Mouse (Mus musculus): Measurements from ENCODE around the gene Rps6ka1. TPM values are rescaled to one million over a fixed set of nuclear protein-coding genes. Genes with fewer than 3 reads are reported as not detected.
A peak's percentile ranks its signal among the peaks of the same experiment; 100 is the strongest.

Gene Rps6ka1
- total and polyA plus RNA-seq, 2 experiments = 4.1 to 16.9 TPM

- Histone ChIP-seq H3K27me3 (ENCODE audit: control insufficient read depth, insufficient read depth, low read length) (no peaks in the 10 kb centered on the region), H3K27ac (replicated peaks; ENCODE audit: insufficient read depth, low read depth, low read length) (no peak overlapping the region), H3K79me2 (ENCODE audit: control insufficient read depth, insufficient read depth, low read length) (no peaks in the 10 kb centered on the region), H3K9ac (ENCODE audit: low read depth, low read length) (no peak overlapping the region), H3K36me3 (ENCODE audit: control insufficient read depth, insufficient read depth, low read length) (no peaks in the 10 kb centered on the region), H3K4me1 (ENCODE audit: control insufficient read depth, insufficient read depth, low read length) (no peaks in the 10 kb centered on the region), H3K4me3 (ENCODE audit: insufficient read depth, low read depth, low read length) (no peak overlapping the region)
- 97% methylated on average over 1 of the region's 1 CpGs for WGBS
- no peak for DNase-seq (ENCODE audit: extremely low read depth, low read depth, low spot score)
- TF ChIP-seq CTCF (IDR thresholded peaks at IDR 0.05; ENCODE audit: low read depth, low read length) (no peak), POLR2A (IDR thresholded peaks at IDR 0.05; ENCODE audit: extremely low read depth, insufficient read depth, low read length) (no peak)
These were observed 9.4 kb upstream of the Rps6ka1 start for GRCm38 (mm10) chr4:133896984-133897383.

GRCm38 (mm10) chr4:133896002-133896401, 8.4 kb upstream of the Rps6ka1 start:
- Histone ChIP-seq H3K27ac (replicated peaks; ENCODE audit: insufficient read depth, low read depth, low read length) (no peak overlapping the region), H3K27me3 (ENCODE audit: control insufficient read depth, insufficient read depth, low read length) (no peaks in the 10 kb centered on the region), H3K9ac (ENCODE audit: low read depth, low read length) (no peak overlapping the region), H3K36me3 (ENCODE audit: control insufficient read depth, insufficient read depth, low read length) (no peaks in the 10 kb centered on the region), H3K4me3 (ENCODE audit: insufficient read depth, low read depth, low read length) (no peak overlapping the region), H3K79me2 (ENCODE audit: control insufficient read depth, insufficient read depth, low read length) (no peaks in the 10 kb centered on the region), H3K4me1 (ENCODE audit: control insufficient read depth, insufficient read depth, low read length) (no peaks in the 10 kb centered on the region)
- no peak for DNase-seq (ENCODE audit: extremely low read depth, low read depth, low spot score)
- TF ChIP-seq POLR2A (IDR thresholded peaks at IDR 0.05; ENCODE audit: extremely low read depth, insufficient read depth, low read length) (no peak), CTCF (IDR thresholded peaks at IDR 0.05; ENCODE audit: low read depth, low read length) (no peak)
- 97% methylated on average over 3 of the region's 3 CpGs for WGBS

- H3K27ac ChIP-seq (replicated peaks; ENCODE audit: insufficient read depth, low read depth, low read length) = peak overlapping the region; percentile 40; the same call in 1 of the 2 replicates
- H3K4me1 ChIP-seq (ENCODE audit: control insufficient read depth, insufficient read depth, low read length) = peaks cover 18% of the 10 kb centered on the region
- WGBS = under 1% methylated on average over 31 of the region's 32 CpGs
- peak overlapping the region; percentile 90 for H3K4me3 ChIP-seq (ENCODE audit: insufficient read depth, low read depth, low read length)
- peak overlapping the region; percentile 87 for H3K9ac ChIP-seq (ENCODE audit: low read depth, low read length)
- peak; percentile 51 for DNase-seq (ENCODE audit: extremely low read depth, low read depth, low spot score)
- no peaks in the 10 kb centered on the region for H3K27me3 ChIP-seq (ENCODE audit: control insufficient read depth, insufficient read depth, low read length)
- H3K79me2 ChIP-seq (ENCODE audit: control insufficient read depth, insufficient read depth, low read length) = peaks cover 4% of the 10 kb centered on the region; the same call in 1 of the 2 replicates
- no peaks in the 10 kb centered on the region for H3K36me3 ChIP-seq (ENCODE audit: control insufficient read depth, insufficient read depth, low read length)
- TF ChIP-seq POLR2A (IDR thresholded peaks at IDR 0.05; ENCODE audit: extremely low read depth, insufficient read depth, low read length) (no peak), CTCF (IDR thresholded peaks at IDR 0.05; ENCODE audit: low read depth, low read length) (no peak)
These were observed 348 bp downstream of the Rps6ka1 start for GRCm38 (mm10) chr4:133887249-133887648.

GRCm38 (mm10) chr4:133885991-133886501, 1.6 kb downstream of the Rps6ka1 start:
- 38% methylated on average over 10 of the region's 10 CpGs for WGBS
- Histone ChIP-seq H3K36me3 (ENCODE audit: control insufficient read depth, insufficient read depth, low read length) (no peaks in the 10 kb centered on the region), H3K27ac (replicated peaks; ENCODE audit: insufficient read depth, low read depth, low read length) (peak overlapping the region; percentile 22), H3K27me3 (ENCODE audit: control insufficient read depth, insufficient read depth, low read length) (no peaks in the 10 kb centered on the region), H3K79me2 (ENCODE audit: control insufficient read depth, insufficient read depth, low read length) (peaks cover 4% of the 10 kb centered on the region; the same call in 1 of the 2 replicates), H3K4me1 (ENCODE audit: control insufficient read depth, insufficient read depth, low read length) (peaks cover 28% of the 10 kb centered on the region), H3K4me3 (ENCODE audit: insufficient read depth, low read depth, low read length) (peak overlapping the region; percentile 18; the same call in 1 of the 2 replicates), H3K9ac (ENCODE audit: low read depth, low read length) (0 out of 2 replicates have a peak overlapping the region, but pooled peaks have one; percentile 27)
- DNase-seq (ENCODE audit: extremely low read depth, low read depth, low spot score) = no peak
- TF ChIP-seq CTCF (IDR thresholded peaks at IDR 0.05; ENCODE audit: low read depth, low read length) (no peak), POLR2A (IDR thresholded peaks at IDR 0.05; ENCODE audit: extremely low read depth, insufficient read depth, low read length) (no peak)

GRCm38 (mm10) chr4:133885331-133885730, 2.3 kb downstream of the Rps6ka1 start:
- TF ChIP-seq POLR2A (IDR thresholded peaks at IDR 0.05; ENCODE audit: extremely low read depth, insufficient read depth, low read length) (no peak), CTCF (IDR thresholded peaks at IDR 0.05; ENCODE audit: low read depth, low read length) (no peak)
- H3K27ac ChIP-seq (replicated peaks; ENCODE audit: insufficient read depth, low read depth, low read length) = no peak overlapping the region
- H3K4me1 ChIP-seq (ENCODE audit: control insufficient read depth, insufficient read depth, low read length) = peaks cover 29% of the 10 kb centered on the region
- H3K79me2 ChIP-seq (ENCODE audit: control insufficient read depth, insufficient read depth, low read length) = peaks cover 4% of the 10 kb centered on the region; the same call in 1 of the 2 replicates
- 79% methylated on average over 4 of the region's 4 CpGs for WGBS
- H3K9ac ChIP-seq (ENCODE audit: low read depth, low read length) = no peak overlapping the region
- no peak for DNase-seq (ENCODE audit: extremely low read depth, low read depth, low spot score)
- no peaks in the 10 kb centered on the region for H3K36me3 ChIP-seq (ENCODE audit: control insufficient read depth, insufficient read depth, low read length)
- no peak overlapping the region for H3K4me3 ChIP-seq (ENCODE audit: insufficient read depth, low read depth, low read length)
- no peaks in the 10 kb centered on the region for H3K27me3 ChIP-seq (ENCODE audit: control insufficient read depth, insufficient read depth, low read length)

- DNase-seq (ENCODE audit: extremely low read depth, low read depth, low spot score) = peak; percentile 86
These were observed 2.7 kb downstream of the Rps6ka1 start for GRCm38 (mm10) chr4:133884888-133885287.

More at GRCm38 (mm10) chr4:133884888-133885287, 2.7 kb downstream of the Rps6ka1 start:
- Histone ChIP-seq H3K36me3 (ENCODE audit: control insufficient read depth, insufficient read depth, low read length) (no peaks in the 10 kb centered on the region), H3K4me3 (ENCODE audit: insufficient read depth, low read depth, low read length) (no peak overlapping the region), H3K27ac (replicated peaks; ENCODE audit: insufficient read depth, low read depth, low read length) (peak overlapping the region; percentile 54), H3K9ac (ENCODE audit: low read depth, low read length) (no peak overlapping the region), H3K4me1 (ENCODE audit: control insufficient read depth, insufficient read depth, low read length) (peaks cover 29% of the 10 kb centered on the region), H3K79me2 (ENCODE audit: control insufficient read depth, insufficient read depth, low read length) (peaks cover 4% of the 10 kb centered on the region; the same call in 1 of the 2 replicates), H3K27me3 (ENCODE audit: control insufficient read depth, insufficient read depth, low read length) (no peaks in the 10 kb centered on the region)
- TF ChIP-seq CTCF (IDR thresholded peaks at IDR 0.05; ENCODE audit: low read depth, low read length) = no peak
- TF ChIP-seq POLR2A (IDR thresholded peaks at IDR 0.05; ENCODE audit: extremely low read depth, insufficient read depth, low read length) = no peak
- WGBS = 35% methylated on average over 3 of the region's 3 CpGs
